Comparison of ENCODE assay signal across 10 mouse cellular contexts in the genomic region with DNA sequence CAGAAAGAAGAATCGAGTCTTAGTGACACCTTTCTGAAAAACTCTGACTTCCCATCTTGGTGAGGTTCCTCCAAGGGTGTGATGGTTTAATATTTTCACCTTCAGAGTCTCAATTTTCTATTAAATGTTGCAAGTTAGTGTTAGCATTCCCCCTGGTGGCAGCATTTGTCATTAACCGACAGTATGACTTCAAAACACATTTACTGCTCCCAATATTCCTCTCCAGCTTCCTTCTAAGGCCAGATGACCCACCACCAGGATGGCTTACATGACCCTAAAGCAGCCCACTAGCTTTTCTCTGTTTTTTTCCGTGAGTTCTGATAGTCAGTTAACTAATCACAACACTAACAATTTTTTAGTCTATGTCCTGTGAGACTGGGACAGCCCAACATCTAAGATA. TPM values are rescaled to one million over a fixed set of nuclear protein-coding genes. Genes with fewer than 3 reads are reported as not detected.
DNase-seq lines count a peak whose midpoint lies in the region.
"Had no signal": no experiment of that assay in that cellular context is flagged by ENCODE, and none has a peak within 500 bp of the region (broad histone marks: within the 10 kb centered on the region; RNA-seq: fewer than 3 reads in every experiment).

No protein-coding gene starts in this region.

- DNase-seq in heart, adult 11 months = peak; percentile 60
- DNase-seq in heart, postnatal 25 days (ENCODE audit: low spot score) = no peak
- DNase-seq in 3T3-L1 (ENCODE audit: low read depth, low spot score) = peak; percentile 78
- peak; percentile 16 for DNase-seq in adrenal gland, adult 8-10 months
- DNase-seq in frontal cortex, postnatal 36 days (ENCODE audit: low spot score in 2 of 2) = peak; percentile 31 to 55
- DNase-seq in layer of hippocampus, adult 9-10 months (ENCODE audit: low spot score) = peak; percentile 40
- DNase-seq in mesoderm, embryonic 11.5 days (ENCODE audit: low read depth, low spot score) = peak; percentile 32
- no peak for DNase-seq in thymus, postnatal 36 days

- intact Hi-C loops in heart, postnatal 25 days (cut with DNase I) = loop anchor here (1.0 to 10.0 kb wide), 3 partner anchors 101 to 182 kb away; no protein-coding TSS in a partner anchor

RNA-seq across cellular contexts. Expression of gene Adh4, which starts 9.9 kb away (rescaled TPM):
- not detected for total RNA-seq in heart, postnatal 25 days (2021)
- 1 to 10 TPM in 1 of 4 experiments, under 1 TPM in 2, not detected in 1; 0.28 to 1.6 (median 0.81) TPM for total RNA-seq in adrenal gland, adult 8-10 months (2022)
- total RNA-seq: G1E; gastrocnemius, postnatal 4 days had no signal

RNA-seq across cellular contexts. Expression of gene Adh5, which starts 37.6 kb away (rescaled TPM):
- total RNA-seq in heart, postnatal 25 days (2021) = 10 to 100 TPM; 89.9 to 90.2 TPM
- 100 to 1,000 TPM; 170 to 219 (median 196) TPM for total RNA-seq in adrenal gland, adult 8-10 months (2022)

Comparison
In these comparisons a context has a peak if more than half of its experiments do, and no peak if none do; other contexts are left out.
1. DNase-seq: peak in heart, adult 11 months (single experiment), 3T3-L1 (single experiment), adrenal gland, adult 8-10 months (single experiment), frontal cortex, postnatal 36 days (2 of 2), layer of hippocampus, adult 9-10 months (single experiment) and mesoderm, embryonic 11.5 days (single experiment); none in heart, postnatal 25 days (single experiment) and thymus, postnatal 36 days (0 of 2).